Mouse (Mus musculus) forebrain, embryonic 13.5 days (tissue): ENCODE results near the gene Brd3os. TPM values are rescaled to one million over a fixed set of nuclear protein-coding genes. Genes with fewer than 3 reads are reported as not detected.
A peak's percentile ranks its signal among the peaks of the same experiment; 100 is the strongest.

Experiments
- ATAC-seq: fragments of 200-750 bp; cut with Nextera tagmentation; 2 replicates; pipeline ENCODE4 v1.8.0; 2017
- H3K27ac ChIP-seq: fragments of 300-500 bp; sonication (generic); 2 replicates; pipeline ENCODE4 v1.5.1; 2015; ENCODE audit warnings: inconsistent platforms, mild to moderate bottlenecking, moderate library complexity
- H3K27me3 ChIP-seq: fragments of 300-500 bp; sonication (generic); 2 replicates; pipeline ENCODE4 v1.6.1; 2015; ENCODE audit warnings: mild to moderate bottlenecking, inconsistent platforms
- H3K36me3 ChIP-seq: fragments of 300-500 bp; sonication (generic); 2 replicates; pipeline ENCODE4 v1.6.1; 2015; ENCODE audit warnings: mild to moderate bottlenecking, inconsistent platforms; ENCODE audit not compliant: poor library complexity, severe bottlenecking
- H3K4me1 ChIP-seq: fragments of 300-500 bp; sonication (generic); 2 replicates; pipeline ENCODE4 v1.6.1; 2015; ENCODE audit warnings: inconsistent platforms
- H3K4me2 ChIP-seq: fragments of 300-500 bp; sonication (generic); 2 replicates; pipeline ENCODE4 v1.6.1; 2015; ENCODE audit warnings: inconsistent platforms, mild to moderate bottlenecking, moderate library complexity
- H3K4me3 ChIP-seq: fragments of 300-500 bp; sonication (generic); 2 replicates; pipeline ENCODE4 v1.5.1; 2015; ENCODE audit warnings: mild to moderate bottlenecking, inconsistent platforms
- H3K9ac ChIP-seq: fragments of 300-500 bp; sonication (generic); 2 replicates; pipeline ENCODE4 v1.6.1; 2015; ENCODE audit warnings: mild to moderate bottlenecking, inconsistent platforms
- H3K9me3 ChIP-seq: fragments of 300-500 bp; sonication (generic); replicated peaks from 2 replicates; pipeline ENCODE4 v1.6.1; 2016; ENCODE audit warnings: inconsistent platforms
- WGBS: fragments of 180-500 bp; shearing (Covaris S2); methylation state at CpG from one replicate; pipeline ENCODE4 v1.1.7; 2015; 5-methylcytosine and 5-hydroxymethylcytosine counted together
- polyA plus RNA-seq: library from polyadenylated mRNA; unstranded; fragments of >200 nt; fragmentation: Nextera tagmentation; extraction: Ambion mirVana; gene quantifications from 2 replicates; pipeline ENCODE4 v1.2.1, GENCODE M21; 2015

Gene Brd3os
- polyA plus RNA-seq, 1 experiment from 2014 or later = 19.3 TPM

DNA sequence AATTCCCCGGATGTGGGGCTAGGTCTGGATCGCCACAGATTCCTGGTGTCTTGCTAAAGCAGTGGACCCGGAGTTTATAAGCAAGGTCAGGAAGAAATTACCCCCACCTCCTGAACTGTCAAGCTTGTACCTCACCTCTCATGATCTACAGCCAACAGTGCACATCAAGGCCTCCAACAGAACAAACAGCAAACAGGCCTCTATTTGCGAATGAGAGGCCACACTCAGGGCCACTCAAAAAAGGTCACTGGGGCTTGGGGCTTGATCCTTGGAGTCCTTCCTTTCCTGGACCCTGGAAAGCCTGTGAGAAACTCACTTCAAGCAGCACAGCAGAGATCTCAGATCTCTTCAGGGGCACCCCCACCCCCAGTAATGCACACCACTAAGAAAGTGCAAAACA, 31.8 kb downstream of the Brd3os start:
- H3K9ac ChIP-seq = peak overlapping the region; percentile 98
- no peak overlapping the region for H3K27ac ChIP-seq
- no peak for ATAC-seq
- H3K4me1 ChIP-seq = peaks cover 63% of the 10 kb centered on the region
- H3K27me3 ChIP-seq = no peaks in the 10 kb centered on the region
- H3K36me3 ChIP-seq = peaks cover 18% of the 10 kb centered on the region; the same call in 1 of the 2 replicates
- WGBS = 27% methylated on average over 4 of the region's 4 CpGs
- no peaks in the 10 kb centered on the region for H3K9me3 ChIP-seq
- peak overlapping the region; percentile 99 for H3K4me3 ChIP-seq
- H3K4me2 ChIP-seq = peak overlapping the region; percentile 97

- ATAC-seq = peak; percentile 62
- H3K4me3 ChIP-seq = peak overlapping the region; percentile 99
- H3K4me1 ChIP-seq = peaks cover 56% of the 10 kb centered on the region
- H3K27ac ChIP-seq = peak overlapping the region; percentile 98
- H3K36me3 ChIP-seq = peaks cover 13% of the 10 kb centered on the region; the same call in 1 of the 2 replicates
- H3K9me3 ChIP-seq = no peaks in the 10 kb centered on the region
- H3K9ac ChIP-seq = peak overlapping the region; percentile 98
- peak overlapping the region; percentile 97 for H3K4me2 ChIP-seq
- under 1% methylated on average over 84 of the region's 84 CpGs for WGBS
- H3K27me3 ChIP-seq = no peaks in the 10 kb centered on the region
Measured at GRCm38 (mm10) chr2:27474621-27475484, 32.7 kb downstream of the Brd3os start.

DNA sequence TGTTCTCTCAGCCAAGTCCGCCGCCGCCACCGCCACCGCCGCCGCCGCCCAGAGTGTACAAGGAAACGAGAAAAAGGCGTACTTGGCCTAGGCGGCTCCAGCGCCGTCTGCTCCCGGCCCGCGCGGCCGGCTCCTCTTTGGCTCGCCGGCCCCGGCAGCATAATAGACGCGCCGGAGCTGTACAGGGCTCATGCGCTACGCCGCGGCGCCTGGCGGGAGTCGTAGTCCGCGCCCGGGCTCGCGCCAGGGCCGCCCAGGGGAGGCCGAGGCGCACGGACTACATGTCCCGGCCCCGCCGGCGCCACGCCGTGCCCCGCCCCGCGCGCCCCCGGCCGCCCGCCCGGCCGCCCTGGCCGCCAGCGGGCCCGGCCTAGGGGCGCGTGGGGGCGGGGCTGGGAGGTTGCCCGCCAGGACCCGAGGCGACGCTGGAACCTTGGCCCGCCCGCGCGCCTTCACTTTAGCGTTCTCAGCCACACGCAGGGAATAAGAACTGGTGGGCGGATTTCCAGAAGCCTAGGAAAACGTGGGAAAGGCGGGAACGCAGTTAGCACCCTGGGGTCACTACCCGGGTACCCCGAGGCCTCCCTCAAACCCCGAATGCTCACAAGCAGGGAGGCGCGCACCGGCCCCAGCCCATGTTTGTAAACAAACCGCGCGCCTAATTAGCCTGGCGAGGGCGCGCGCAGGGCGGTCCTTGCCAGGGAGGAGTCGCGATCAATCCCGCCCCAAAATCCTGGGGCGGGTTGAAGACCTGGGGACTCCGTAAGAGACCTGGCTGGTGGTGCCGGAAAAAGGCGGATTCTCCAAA, 33.6 kb downstream of the Brd3os start:
- peak overlapping the region; percentile 99 for H3K4me3 ChIP-seq
- ATAC-seq = peak; percentile 99
- peak overlapping the region; percentile 98 for H3K9ac ChIP-seq
- H3K4me1 ChIP-seq = peaks cover 47% of the 10 kb centered on the region
- H3K9me3 ChIP-seq = no peaks in the 10 kb centered on the region
- peak overlapping the region; percentile 98 for H3K27ac ChIP-seq
- H3K27me3 ChIP-seq = no peaks in the 10 kb centered on the region
- peaks cover 13% of the 10 kb centered on the region; the same call in 1 of the 2 replicates for H3K36me3 ChIP-seq
- WGBS = under 1% methylated on average over 82 of the region's 96 CpGs
- H3K4me2 ChIP-seq = peak overlapping the region; percentile 97

DNA sequence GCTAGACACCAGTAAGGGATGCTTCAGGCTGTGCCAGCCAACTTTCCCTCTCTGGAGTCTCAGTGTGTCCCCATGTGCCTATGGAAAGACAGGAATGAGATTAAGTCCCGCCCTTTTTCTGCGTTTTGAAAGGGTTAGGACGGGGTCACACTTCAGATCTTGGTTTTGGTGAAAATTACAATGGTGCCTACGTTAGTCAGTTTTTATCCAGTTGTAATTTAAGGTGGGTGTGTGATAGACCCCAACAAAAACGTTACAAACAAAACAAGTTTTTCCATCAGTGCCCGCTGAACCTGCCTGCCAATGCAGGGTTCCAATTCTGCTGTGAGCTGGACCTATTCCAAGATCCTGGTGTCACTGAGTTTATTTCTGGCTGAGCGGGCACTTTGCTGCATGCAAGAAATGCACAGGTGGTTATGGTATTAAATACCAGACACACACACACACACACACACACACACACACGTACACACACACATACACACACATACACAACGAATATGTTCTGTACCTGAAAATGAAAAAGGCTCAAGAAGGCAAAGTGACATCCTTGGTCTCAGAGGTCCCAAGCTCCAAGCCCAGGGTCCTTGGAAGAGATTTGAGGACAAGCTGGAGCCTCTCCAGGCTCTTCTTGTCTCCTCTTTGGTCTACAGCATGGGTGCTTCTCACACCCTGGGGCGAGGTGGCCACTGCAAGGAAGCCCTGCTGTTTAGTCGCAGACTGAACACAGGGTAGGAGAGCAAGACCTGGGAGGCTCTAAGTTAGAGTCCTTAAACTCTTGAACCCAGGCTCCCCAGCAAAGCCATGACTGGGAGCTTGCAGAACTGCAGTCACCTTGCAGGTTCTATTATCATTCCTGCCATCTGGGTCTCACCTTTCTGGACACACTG, 34.4 kb downstream of the Brd3os start:
- no peaks in the 10 kb centered on the region for H3K9me3 ChIP-seq
- peak overlapping the region; percentile 99 for H3K4me3 ChIP-seq
- peak overlapping the region; percentile 72 for H3K9ac ChIP-seq
- H3K4me1 ChIP-seq = peaks cover 39% of the 10 kb centered on the region
- peak overlapping the region; percentile 89; the same call in 1 of the 2 replicates for H3K27ac ChIP-seq
- ATAC-seq = no peak; the same call in 1 of the 2 replicates
- H3K36me3 ChIP-seq = peaks cover 7% of the 10 kb centered on the region; the same call in 1 of the 2 replicates
- H3K27me3 ChIP-seq = no peaks in the 10 kb centered on the region
- WGBS = 24% methylated on average over 11 of the region's 11 CpGs
- H3K4me2 ChIP-seq = peak overlapping the region; percentile 97

DNA sequence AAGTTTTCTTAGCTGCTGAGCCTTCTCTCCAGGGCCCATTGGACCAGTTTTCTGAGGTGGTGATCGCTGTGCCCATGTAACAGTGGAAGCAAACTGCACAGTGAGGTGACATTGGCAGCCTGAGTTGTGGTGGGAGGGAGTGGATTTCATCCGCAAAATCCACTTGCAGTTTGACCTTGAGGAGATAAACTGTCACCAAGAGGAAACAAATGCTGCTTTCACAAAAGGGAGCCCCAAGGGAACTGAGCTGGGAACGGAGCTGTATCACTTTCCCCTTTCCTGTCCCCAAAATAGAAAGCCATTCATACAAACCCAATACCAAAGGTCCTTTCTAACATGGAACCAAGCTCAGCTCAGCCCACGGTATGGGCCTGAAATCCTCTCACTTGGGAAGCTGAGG, 37.7 kb downstream of the Brd3os start:
- H3K4me2 ChIP-seq = no peak overlapping the region
- peaks cover 9% of the 10 kb centered on the region for H3K4me1 ChIP-seq
- no peaks in the 10 kb centered on the region for H3K9me3 ChIP-seq
- no peak overlapping the region for H3K9ac ChIP-seq
- WGBS = 89% methylated on average over 4 of the region's 4 CpGs
- no peaks in the 10 kb centered on the region for H3K27me3 ChIP-seq
- no peak overlapping the region for H3K4me3 ChIP-seq
- no peaks in the 10 kb centered on the region for H3K36me3 ChIP-seq
- H3K27ac ChIP-seq = no peak overlapping the region
- no peak for ATAC-seq

- H3K4me1 ChIP-seq = peaks cover 9% of the 10 kb centered on the region
- H3K4me3 ChIP-seq = no peak overlapping the region
- no peaks in the 10 kb centered on the region for H3K27me3 ChIP-seq
- no peak overlapping the region for H3K27ac ChIP-seq
- H3K9me3 ChIP-seq = no peaks in the 10 kb centered on the region
- 79% methylated on average over 4 of the region's 4 CpGs for WGBS
- no peak overlapping the region for H3K9ac ChIP-seq
- no peaks in the 10 kb centered on the region for H3K36me3 ChIP-seq
- H3K4me2 ChIP-seq = no peak overlapping the region
- ATAC-seq = no peak
Measured at GRCm38 (mm10) chr2:27480367-27480766, 38.2 kb downstream of the Brd3os start.

- Histone ChIP-seq H3K4me3 (no peak overlapping the region), H3K9me3 (no peaks in the 10 kb centered on the region), H3K36me3 (no peaks in the 10 kb centered on the region), H3K4me1 (no peaks in the 10 kb centered on the region), H3K4me2 (no peak overlapping the region), H3K27me3 (no peaks in the 10 kb centered on the region), H3K9ac (no peak overlapping the region), H3K27ac (no peak overlapping the region)
- WGBS = 81% methylated on average over 7 of the region's 7 CpGs
- no peak for ATAC-seq
Measured at GRCm38 (mm10) chr2:27482265-27482861, 40.2 kb downstream of the Brd3os start.

DNA sequence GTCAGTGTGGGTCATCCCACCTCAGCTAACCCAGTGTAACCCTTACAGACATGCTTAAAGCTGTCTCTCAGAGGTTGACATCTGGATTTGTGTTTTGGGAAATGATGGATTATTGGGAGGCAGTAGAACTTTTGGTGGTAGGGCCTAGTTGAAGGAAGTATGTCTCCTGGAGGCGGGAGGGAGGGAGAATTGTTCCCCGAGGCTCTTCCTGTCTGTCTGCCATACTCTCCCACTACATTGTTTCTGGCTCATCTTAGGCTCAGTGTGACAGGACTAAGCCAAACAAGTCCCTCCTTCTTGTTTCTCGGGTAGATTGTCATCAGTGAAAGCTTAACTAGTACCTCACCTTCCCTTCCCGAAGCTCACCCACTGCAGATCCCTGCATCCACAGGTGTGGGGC, 44.6 kb downstream of the Brd3os start:
- Histone ChIP-seq H3K4me2 (no peak overlapping the region), H3K9me3 (no peaks in the 10 kb centered on the region), H3K27ac (no peak overlapping the region), H3K4me3 (no peak overlapping the region), H3K4me1 (no peaks in the 10 kb centered on the region), H3K9ac (no peak overlapping the region), H3K27me3 (no peaks in the 10 kb centered on the region), H3K36me3 (no peaks in the 10 kb centered on the region)
- WGBS = 85% methylated on average over 4 of the region's 4 CpGs
- ATAC-seq = no peak

GRCm38 (mm10) chr2:27487336-27488049, 45.4 kb downstream of the Brd3os start:
- Histone ChIP-seq H3K36me3 (no peaks in the 10 kb centered on the region), H3K27me3 (no peaks in the 10 kb centered on the region), H3K9ac (no peak overlapping the region), H3K27ac (no peak overlapping the region), H3K4me1 (no peaks in the 10 kb centered on the region), H3K9me3 (no peaks in the 10 kb centered on the region), H3K4me2 (no peak overlapping the region), H3K4me3 (no peak overlapping the region)
- no peak for ATAC-seq
- WGBS = 80% methylated on average over 3 of the region's 4 CpGs

- Histone ChIP-seq H3K9me3 (no peaks in the 10 kb centered on the region), H3K27ac (no peak overlapping the region), H3K36me3 (no peaks in the 10 kb centered on the region), H3K27me3 (no peaks in the 10 kb centered on the region), H3K4me2 (no peak overlapping the region), H3K4me3 (no peak overlapping the region), H3K9ac (no peak overlapping the region), H3K4me1 (no peaks in the 10 kb centered on the region)
- ATAC-seq = no peak
- WGBS = 97% methylated on average over 1 of the region's 1 CpGs
Measured at GRCm38 (mm10) chr2:27488362-27488761, 46.2 kb downstream of the Brd3os start.

GRCm38 (mm10) chr2:27490939-27491338, 48.8 kb downstream of the Brd3os start:
- ATAC-seq = no peak
- Histone ChIP-seq H3K27ac (no peak overlapping the region), H3K4me2 (no peak overlapping the region), H3K36me3 (no peaks in the 10 kb centered on the region), H3K4me3 (no peak overlapping the region), H3K27me3 (no peaks in the 10 kb centered on the region), H3K9ac (no peak overlapping the region), H3K4me1 (peaks cover 2% of the 10 kb centered on the region; the same call in 1 of the 2 replicates), H3K9me3 (no peaks in the 10 kb centered on the region)
- WGBS = 85% methylated on average over 2 of the region's 2 CpGs
